Mouse (Mus musculus): ENCODE data around the gene Tmem106c. TPM values are rescaled to one million over a fixed set of nuclear protein-coding genes. Genes with fewer than 3 reads are reported as not detected.

Tmem106c gene
- polyA plus RNA-seq, 1 experiment, result 58.3 TPM

- Histone ChIP-seq H3K4me1 (ENCODE audit: control insufficient read depth, insufficient read depth, low read length) (no peaks in the 10 kb centered on the region), H3K4me3 (ENCODE audit: insufficient read depth, low read length) (no peak within 1 kb of the TSS), H3K27ac (ENCODE audit: insufficient read depth, low read length) (no peak within 1 kb of the TSS)
- TF ChIP-seq POLR2A (IDR thresholded peaks at IDR 0.05; ENCODE audit: extremely low read depth, insufficient read depth, low read length), result no peak
- no peak for TF ChIP-seq CTCF (IDR thresholded peaks at IDR 0.05; ENCODE audit: extremely low read depth, insufficient read depth, low read length)
Observed at GRCm38 (mm10) chr15:98003822-98004739, 40.1 kb downstream of the Tmem106c start, which contains the start of gene Col2a1. Gene Col2a1 (minus strand): TSS chr15:98004695.

- TF ChIP-seq POLR2A (IDR thresholded peaks at IDR 0.05; ENCODE audit: extremely low read depth, insufficient read depth, low read length) (no peak), CTCF (IDR thresholded peaks at IDR 0.05; ENCODE audit: extremely low read depth, insufficient read depth, low read length) (no peak)
- no peak overlapping the region for H3K27ac ChIP-seq (ENCODE audit: insufficient read depth, low read length)
- H3K4me3 ChIP-seq (ENCODE audit: insufficient read depth, low read length), result no peak overlapping the region
- H3K4me1 ChIP-seq (ENCODE audit: control insufficient read depth, insufficient read depth, low read length), result no peaks in the 10 kb centered on the region
Observed at GRCm38 (mm10) chr15:98004740-98005159, 40.8 kb downstream of the Tmem106c start.

- Histone ChIP-seq H3K4me3 (ENCODE audit: insufficient read depth, low read length) (no peak overlapping the region), H3K4me1 (ENCODE audit: control insufficient read depth, insufficient read depth, low read length) (no peaks in the 10 kb centered on the region), H3K27ac (ENCODE audit: insufficient read depth, low read length) (no peak overlapping the region)
- no peak for TF ChIP-seq CTCF (IDR thresholded peaks at IDR 0.05; ENCODE audit: extremely low read depth, insufficient read depth, low read length)
Observed at GRCm38 (mm10) chr15:98005181-98005580, 41.2 kb downstream of the Tmem106c start.

- Histone ChIP-seq H3K4me1 (ENCODE audit: control insufficient read depth, insufficient read depth, low read length) (no peaks in the 10 kb centered on the region), H3K4me3 (ENCODE audit: insufficient read depth, low read length) (no peak overlapping the region), H3K27ac (ENCODE audit: insufficient read depth, low read length) (no peak overlapping the region)
- TF ChIP-seq POLR2A (IDR thresholded peaks at IDR 0.05; ENCODE audit: extremely low read depth, insufficient read depth, low read length) (no peak), CTCF (IDR thresholded peaks at IDR 0.05; ENCODE audit: extremely low read depth, insufficient read depth, low read length) (no peak)
Observed at GRCm38 (mm10) chr15:98012810-98013209, 48.8 kb downstream of the Tmem106c start.

- Histone ChIP-seq H3K4me1 (ENCODE audit: control insufficient read depth, insufficient read depth, low read length) (no peaks in the 10 kb centered on the region), H3K4me3 (ENCODE audit: insufficient read depth, low read length) (no peak overlapping the region), H3K27ac (ENCODE audit: insufficient read depth, low read length) (no peak overlapping the region)
- TF ChIP-seq CTCF (IDR thresholded peaks at IDR 0.05; ENCODE audit: extremely low read depth, insufficient read depth, low read length) (no peak), POLR2A (IDR thresholded peaks at IDR 0.05; ENCODE audit: extremely low read depth, insufficient read depth, low read length) (no peak)
Observed at GRCm38 (mm10) chr15:98017925-98018324, 53.9 kb downstream of the Tmem106c start.

- Histone ChIP-seq H3K27ac (ENCODE audit: insufficient read depth, low read length) (no peak overlapping the region), H3K4me1 (ENCODE audit: control insufficient read depth, insufficient read depth, low read length) (no peaks in the 10 kb centered on the region), H3K4me3 (ENCODE audit: insufficient read depth, low read length) (no peak overlapping the region)
- TF ChIP-seq CTCF (IDR thresholded peaks at IDR 0.05; ENCODE audit: extremely low read depth, insufficient read depth, low read length) (no peak), POLR2A (IDR thresholded peaks at IDR 0.05; ENCODE audit: extremely low read depth, insufficient read depth, low read length) (no peak)
Observed at GRCm38 (mm10) chr15:98019047-98019446, 55.0 kb downstream of the Tmem106c start.

Other genes starting within 250 kb of the Tmem106c start
- gene Endou, start 232.9 kb upstream of the Tmem106c start, polyA plus RNA-seq (2012; rRNA removed), result 3.9 and 4.0 TPM in 2 replicates
- 40.2 and 45.9 TPM in 2 replicates for gene Rapgef3, start 196.2 kb upstream of the Tmem106c start, polyA plus RNA-seq (2012; rRNA removed)
- 140 and 155 TPM in 2 replicates for gene Slc48a1, start 185.7 kb upstream of the Tmem106c start, polyA plus RNA-seq (2012; rRNA removed)
- gene Hdac7, start 119.7 kb upstream of the Tmem106c start, polyA plus RNA-seq (2012; rRNA removed), result 64.7 and 73.9 TPM in 2 replicates
- gene Vdr, start 53.6 kb upstream of the Tmem106c start, polyA plus RNA-seq (2012; rRNA removed), result 0.17 and 0.25 TPM in 2 replicates
- 0.87 and 1.1 TPM in 2 replicates for gene Col2a1, start 40.5 kb downstream of the Tmem106c start, polyA plus RNA-seq (2012; rRNA removed)
- 391 and 405 TPM in 2 replicates for gene Pfkm, start 128.4 kb downstream of the Tmem106c start, polyA plus RNA-seq (2012; rRNA removed)
- 10.3 and 10.6 TPM in 2 replicates for gene Senp1, start 129.5 kb downstream of the Tmem106c start, polyA plus RNA-seq (2012; rRNA removed)
- gene Asb8, start 201.4 kb downstream of the Tmem106c start, polyA plus RNA-seq (2012; rRNA removed), result 66.5 and 69.5 TPM in 2 replicates
- gene Ccdc184, start 203.0 kb downstream of the Tmem106c start, polyA plus RNA-seq (2012; rRNA removed), result 22.6 and 23.0 TPM in 2 replicates
- 0.42 and 0.46 TPM in 2 replicates for gene Olfr288, start 231.3 kb downstream of the Tmem106c start, polyA plus RNA-seq (2012; rRNA removed)